Mouse (Mus musculus): Measurements from ENCODE around the gene Tex19.2.
"Not testable (repeated sequence)": the region's sequence is repeated elsewhere in the genome, so short reads cannot be mapped to it uniquely, and the experiment has no call there.

Gene Tex19.2

GRCm38 (mm10) chr11:121111051-121111450 is 7.4 kb downstream of the Tex19.2 start:
- in situ Hi-C loops (cut with MboI) = no loop called here

- in situ Hi-C loops (cut with MboI) = no loop called here
Observed at GRCm38 (mm10) chr11:121109986-121110385, 8.5 kb downstream of the Tex19.2 start.

GRCm38 (mm10) chr11:121108061-121108460 is 10.4 kb downstream of the Tex19.2 start:
- in situ Hi-C loops (cut with MboI) = no loop called here

GRCm38 (mm10) chr11:121107242-121107641 is 11.2 kb downstream of the Tex19.2 start:
- in situ Hi-C loops (cut with MboI) = not testable (repeated sequence)

GRCm38 (mm10) chr11:121101124-121101805 is 17.2 kb downstream of the Tex19.2 start:
- in situ Hi-C loops (cut with MboI) = no loop called here

- in situ Hi-C loops (cut with MboI) = no loop called here
Observed at GRCm38 (mm10) chr11:121100692-121101091, 17.8 kb downstream of the Tex19.2 start.

- in situ Hi-C loops (cut with MboI) = no loop called here
Observed at GRCm38 (mm10) chr11:121099762-121100161, 18.7 kb downstream of the Tex19.2 start.

GRCm38 (mm10) chr11:121092606-121093585 is 25.6 kb downstream of the Tex19.2 start:
- in situ Hi-C loops (cut with MboI) = no loop called here

- in situ Hi-C loops (cut with MboI) = no loop called here
Observed at GRCm38 (mm10) chr11:121090943-121091342, 27.5 kb downstream of the Tex19.2 start.

- in situ Hi-C loops (cut with MboI) = no loop called here
Observed at GRCm38 (mm10) chr11:121089756-121090546, 28.5 kb downstream of the Tex19.2 start.

- in situ Hi-C loops (cut with MboI) = no loop called here
Observed at GRCm38 (mm10) chr11:121088997-121089396, 29.5 kb downstream of the Tex19.2 start.

GRCm38 (mm10) chr11:121086296-121086695 is 32.2 kb downstream of the Tex19.2 start:
- in situ Hi-C loops (cut with MboI) = no loop called here

- in situ Hi-C loops (cut with MboI) = no loop called here
Observed at GRCm38 (mm10) chr11:121085181-121085580, 33.3 kb downstream of the Tex19.2 start.

GRCm38 (mm10) chr11:121082857-121083500 is 35.5 kb downstream of the Tex19.2 start:
- in situ Hi-C loops (cut with MboI) = no loop called here

GRCm38 (mm10) chr11:121082250-121082649 is 36.2 kb downstream of the Tex19.2 start:
- in situ Hi-C loops (cut with MboI) = no loop called here

- in situ Hi-C loops (cut with MboI) = no loop called here
Observed at GRCm38 (mm10) chr11:121081120-121081519, 37.4 kb downstream of the Tex19.2 start, which contains the start of gene Sectm1a. TSS of gene Sectm1a (minus strand) at chr11:121081220.

GRCm38 (mm10) chr11:121080330-121080729 is 38.1 kb downstream of the Tex19.2 start:
- in situ Hi-C loops (cut with MboI) = no loop called here

GRCm38 (mm10) chr11:121075655-121076054 is 42.8 kb downstream of the Tex19.2 start:
- in situ Hi-C loops (cut with MboI) = no loop called here

- in situ Hi-C loops (cut with MboI) = not testable (repeated sequence)
Observed at GRCm38 (mm10) chr11:121069662-121070061, 48.8 kb downstream of the Tex19.2 start.

- in situ Hi-C loops (cut with MboI) = no loop called here
Observed at GRCm38 (mm10) chr11:121067895-121068294, 50.6 kb downstream of the Tex19.2 start.
